Mouse (Mus musculus) embryonic fibroblast, embryonic 13.5 days (primary cell): Measurements from ENCODE around the gene Slc13a4.

Experiments used
- CTCF ChIP-seq: IDR thresholded peaks from 2 replicates; pipeline ENCODE4 v1.5.1; 2011; ENCODE audit warnings: mild to moderate bottlenecking, control low read depth, low read length, moderate library complexity, borderline replicate concordance; ENCODE audit not compliant: insufficient read depth
- POLR2A ChIP-seq: IDR thresholded peaks from 2 replicates; pipeline ENCODE4 v1.6.1; 2011; ENCODE audit warnings: low read depth, mild to moderate bottlenecking, control low read depth, low read length, moderate library complexity

GRCm38 (mm10) chr6:35254136-35254904, 53.6 kb downstream of the Slc13a4 start:
- TF ChIP-seq CTCF (no peak), POLR2A (no peak)
